Mouse (Mus musculus) stomach, embryonic 16.5 days (tissue): ENCODE measurements around the gene Tnf. TPM values are rescaled to one million over a fixed set of nuclear protein-coding genes. Genes with fewer than 3 reads are reported as not detected.

Experiments
- ATAC-seq: fragments of 200-750 bp; cut with Nextera tagmentation; 2 replicates; pipeline ENCODE4 v1.8.0; 2017; ENCODE audit warnings: moderate number of reproducible peaks, moderate TSS enrichment; ENCODE audit not compliant: insufficient read depth, low FRiP score
- H3K27ac ChIP-seq: fragments of 300-500 bp; sonication (generic); 2 replicates; pipeline ENCODE4 v1.5.1; 2014; ENCODE audit warnings: low read length
- H3K27me3 ChIP-seq: fragments of 300-500 bp; sonication (generic); 2 replicates; pipeline ENCODE4 v1.6.1; 2014; ENCODE audit warnings: low read length, control low read depth, mixed read lengths; ENCODE audit not compliant: control insufficient read depth, insufficient read depth
- H3K36me3 ChIP-seq: fragments of 300-500 bp; sonication (generic); 2 replicates; pipeline ENCODE4 v1.6.1; 2014; ENCODE audit warnings: low read length; ENCODE audit not compliant: control insufficient read depth, insufficient read depth
- H3K4me1 ChIP-seq: fragments of 300-500 bp; sonication (generic); 2 replicates; pipeline ENCODE4 v1.6.1; 2014; ENCODE audit warnings: low read length, control low read depth, mixed read lengths; ENCODE audit not compliant: control insufficient read depth, insufficient read depth
- H3K4me2 ChIP-seq: fragments of 300-500 bp; sonication (generic); 2 replicates; pipeline ENCODE4 v1.6.1; 2014; ENCODE audit warnings: low read depth, low read length, mixed read lengths
- H3K4me3 ChIP-seq: fragments of 300-500 bp; sonication (generic); replicated peaks from 2 replicates; pipeline ENCODE4 v1.5.1; 2014; ENCODE audit warnings: mild to moderate bottlenecking, low read length
- H3K9ac ChIP-seq: fragments of 300-500 bp; sonication (generic); 2 replicates; pipeline ENCODE4 v1.6.1; 2014; ENCODE audit warnings: low read length
- H3K9me3 ChIP-seq: fragments of 300-500 bp; sonication (generic); replicated peaks from 2 replicates; pipeline ENCODE4 v1.6.1; 2016; ENCODE audit warnings: low read length, control low read depth; ENCODE audit not compliant: control insufficient read depth
- WGBS: fragments of 180-500 bp; shearing (Covaris S2); extraction: QIAGEN DNeasy Blood & Tissue Kit; methylation state at CpG from one replicate; pipeline ENCODE4 v1.1.7; 2014; 5-methylcytosine and 5-hydroxymethylcytosine counted together
- polyA plus RNA-seq: library from polyadenylated mRNA; unstranded; fragments of >200 nt; fragmentation: Nextera tagmentation; extraction: Ambion mirVana; gene quantifications from 2 replicates; pipeline ENCODE4 v1.2.1, GENCODE M21; 2015

The Tnf gene
- polyA plus RNA-seq, 1 experiment from 2014 or later, result 0.32 TPM

GRCm38 (mm10) chr17:35196321-35196641 lies 5.5 kb downstream of the Tnf start:
- H3K27ac ChIP-seq, result no peak overlapping the region
- 32% methylated on average over 9 of the region's 9 CpGs for WGBS
- peaks cover 4% of the 10 kb centered on the region; the same call in 1 of the 2 replicates for H3K4me1 ChIP-seq
- no peaks in the 10 kb centered on the region for H3K9me3 ChIP-seq
- H3K4me2 ChIP-seq, result peak overlapping the region; percentile 88
- no peaks in the 10 kb centered on the region for H3K36me3 ChIP-seq
- H3K4me3 ChIP-seq, result peak overlapping the region; percentile 51
- no peak for ATAC-seq
- H3K9ac ChIP-seq, result peak overlapping the region; percentile 71; the same call in 1 of the 2 replicates
- peaks cover 13% of the 10 kb centered on the region for H3K27me3 ChIP-seq

GRCm38 (mm10) chr17:35195631-35196320 lies 6.0 kb downstream of the Tnf start:
- no peaks in the 10 kb centered on the region for H3K36me3 ChIP-seq

GRCm38 (mm10) chr17:35194844-35195630 lies 6.8 kb downstream of the Tnf start:
- ATAC-seq, result no peak; the same call in 1 of the 2 replicates
- Histone ChIP-seq H3K9ac (peak overlapping the region; percentile 71), H3K4me3 (peak overlapping the region; percentile 51), H3K27ac (no peak overlapping the region), H3K9me3 (no peaks in the 10 kb centered on the region), H3K4me1 (peaks cover 4% of the 10 kb centered on the region; the same call in 1 of the 2 replicates), H3K36me3 (no peaks in the 10 kb centered on the region), H3K27me3 (peaks cover 12% of the 10 kb centered on the region), H3K4me2 (peak overlapping the region; percentile 88)
- 33% methylated on average over 19 of the region's 19 CpGs for WGBS

More at GRCm38 (mm10) chr17:35195631-35196320, 6.0 kb downstream of the Tnf start:
- peak overlapping the region; percentile 51 for H3K4me3 ChIP-seq
- peak; percentile 81 for ATAC-seq
- under 1% methylated on average over 66 of the region's 66 CpGs for WGBS
- no peaks in the 10 kb centered on the region for H3K9me3 ChIP-seq
- peak overlapping the region; percentile 88 for H3K4me2 ChIP-seq
- H3K9ac ChIP-seq, result peak overlapping the region; percentile 71
- H3K4me1 ChIP-seq, result peaks cover 4% of the 10 kb centered on the region; the same call in 1 of the 2 replicates
- peaks cover 12% of the 10 kb centered on the region for H3K27me3 ChIP-seq
- no peak overlapping the region for H3K27ac ChIP-seq

- Histone ChIP-seq H3K9ac (peak within 1 kb of the TSS; percentile 36; the same call in 1 of the 2 replicates), H3K4me3 (peak within 1 kb of the TSS; percentile 51), H3K4me2 (peak within 1 kb of the TSS; percentile 88), H3K9me3 (no peaks in the 10 kb centered on the region), H3K27ac (no peak within 1 kb of the TSS), H3K4me1 (peaks cover 4% of the 10 kb centered on the region; the same call in 1 of the 2 replicates), H3K36me3 (no peaks in the 10 kb centered on the region), H3K27me3 (peaks cover 12% of the 10 kb centered on the region)
- ATAC-seq, result no peak
- 49% methylated on average over 28 of the region's 28 CpGs for WGBS
These were observed 7.6 kb downstream of the Tnf start, which contains the start of gene Ltb for GRCm38 (mm10) chr17:35193881-35194843. Ltb (plus strand) TSS chr17:35194439.

- H3K4me1 ChIP-seq, result peaks cover 4% of the 10 kb centered on the region; the same call in 1 of the 2 replicates
- ATAC-seq, result no peak
- no peak overlapping the region for H3K4me3 ChIP-seq
- H3K9ac ChIP-seq, result no peak overlapping the region
- peaks cover 12% of the 10 kb centered on the region for H3K27me3 ChIP-seq
- H3K36me3 ChIP-seq, result no peaks in the 10 kb centered on the region
- 80% methylated on average over 5 of the region's 5 CpGs for WGBS
- H3K4me2 ChIP-seq, result no peak overlapping the region
- no peak overlapping the region for H3K27ac ChIP-seq
- H3K9me3 ChIP-seq, result no peaks in the 10 kb centered on the region
These were observed 8.9 kb downstream of the Tnf start for GRCm38 (mm10) chr17:35192924-35193323.

- WGBS, result 62% methylated on average over 2 of the region's 2 CpGs
These were observed 10.1 kb downstream of the Tnf start for GRCm38 (mm10) chr17:35191723-35192122.

GRCm38 (mm10) chr17:35190096-35190495 lies 11.7 kb downstream of the Tnf start:
- H3K27ac ChIP-seq, result peak overlapping the region; percentile 57
- no peaks in the 10 kb centered on the region for H3K9me3 ChIP-seq
- 59% methylated on average over 4 of the region's 4 CpGs for WGBS
- no peak overlapping the region for H3K4me2 ChIP-seq
- no peak for ATAC-seq
- peaks cover 7% of the 10 kb centered on the region for H3K27me3 ChIP-seq
- no peaks in the 10 kb centered on the region for H3K36me3 ChIP-seq
- no peak overlapping the region for H3K9ac ChIP-seq
- H3K4me3 ChIP-seq, result no peak overlapping the region
- peaks cover 8% of the 10 kb centered on the region for H3K4me1 ChIP-seq

More at GRCm38 (mm10) chr17:35191723-35192122, 10.1 kb downstream of the Tnf start:
- H3K9me3 ChIP-seq, result no peaks in the 10 kb centered on the region
- no peaks in the 10 kb centered on the region for H3K36me3 ChIP-seq
- no peak overlapping the region for H3K4me2 ChIP-seq
- no peak for ATAC-seq
- H3K4me1 ChIP-seq, result peaks cover 5% of the 10 kb centered on the region
- H3K27ac ChIP-seq, result no peak overlapping the region
- H3K27me3 ChIP-seq, result peaks cover 12% of the 10 kb centered on the region
- no peak overlapping the region for H3K4me3 ChIP-seq
- H3K9ac ChIP-seq, result no peak overlapping the region

GRCm38 (mm10) chr17:35189186-35189585 lies 12.6 kb downstream of the Tnf start:
- H3K27me3 ChIP-seq, result no peaks in the 10 kb centered on the region
- H3K4me1 ChIP-seq, result peaks cover 5% of the 10 kb centered on the region
- WGBS, result 77% methylated on average over 1 of the region's 1 CpGs
- no peak overlapping the region for H3K9ac ChIP-seq
- H3K36me3 ChIP-seq, result no peaks in the 10 kb centered on the region
- H3K27ac ChIP-seq, result peak overlapping the region; percentile 57
- H3K4me2 ChIP-seq, result no peak overlapping the region
- no peaks in the 10 kb centered on the region for H3K9me3 ChIP-seq
- no peak for ATAC-seq
- H3K4me3 ChIP-seq, result no peak overlapping the region
